Mouse (Mus musculus) heart, adult 9 months (tissue): Measurements from ENCODE around the gene Mrpl18.
"Not testable (repeated sequence)": the region's sequence is repeated elsewhere in the genome, so short reads cannot be mapped to it uniquely, and the experiment has no call there.

Experiments used
- DNase-seq, 2 experiments: peaks; one replicate each; pipeline ENCODE4 v3.0.0; 2022; ENCODE audit warnings: low spot score in 2 of 2

Gene Mrpl18

DNA sequence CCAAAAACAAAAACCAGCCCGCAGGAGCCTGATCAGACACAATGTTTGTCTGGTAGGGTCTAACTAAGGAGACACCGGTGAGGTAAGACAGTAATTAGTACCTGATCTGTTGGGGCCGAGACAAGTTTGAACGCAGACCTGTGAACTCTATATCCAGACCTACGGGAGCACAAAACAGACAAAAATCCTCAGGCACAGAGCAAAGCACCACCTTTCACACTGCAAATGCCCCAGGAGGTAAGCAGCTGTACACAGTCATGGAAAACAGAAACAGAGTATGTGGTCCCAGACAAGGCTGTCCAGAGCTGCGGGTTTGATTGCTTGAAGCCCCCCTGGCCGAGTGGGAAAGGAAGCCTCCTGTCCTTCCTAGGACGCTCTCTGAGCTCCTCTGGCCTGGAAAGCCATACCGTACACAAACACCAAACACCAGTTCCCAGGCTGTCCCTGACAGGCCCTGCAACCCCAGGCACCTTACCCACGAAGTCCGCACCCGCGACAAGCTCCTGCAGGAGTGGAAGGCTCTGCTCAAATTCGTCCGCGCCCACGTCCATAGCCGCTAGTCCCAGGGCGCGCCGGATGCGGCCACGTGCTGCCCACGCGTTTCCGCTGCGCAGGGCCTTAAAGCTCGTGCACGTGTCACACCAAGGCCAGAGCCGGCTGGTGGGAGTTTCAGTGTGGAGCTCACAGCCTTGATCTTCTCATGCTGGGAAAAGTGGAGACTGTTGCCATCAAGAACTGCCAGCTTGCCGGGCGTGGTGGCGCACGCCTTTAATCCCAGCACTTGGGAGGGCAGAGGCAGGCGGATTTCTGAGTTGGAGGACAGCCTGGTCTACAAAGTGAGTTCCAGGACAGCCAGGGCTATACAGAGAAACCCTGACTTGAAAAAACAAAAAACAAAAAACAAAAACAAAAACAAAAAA is 6.5 kb downstream of the Mrpl18 start, which contains the start of gene Pnldc1:
Pnldc1 (minus strand) TSS at position 870 of the 920 bp plus-strand sequence.
- no peak for DNase-seq

- DNase-seq, result no peak
Measured at GRCm38 (mm10) chr17:12906436-12906835, 9.7 kb downstream of the Mrpl18 start.

DNA sequence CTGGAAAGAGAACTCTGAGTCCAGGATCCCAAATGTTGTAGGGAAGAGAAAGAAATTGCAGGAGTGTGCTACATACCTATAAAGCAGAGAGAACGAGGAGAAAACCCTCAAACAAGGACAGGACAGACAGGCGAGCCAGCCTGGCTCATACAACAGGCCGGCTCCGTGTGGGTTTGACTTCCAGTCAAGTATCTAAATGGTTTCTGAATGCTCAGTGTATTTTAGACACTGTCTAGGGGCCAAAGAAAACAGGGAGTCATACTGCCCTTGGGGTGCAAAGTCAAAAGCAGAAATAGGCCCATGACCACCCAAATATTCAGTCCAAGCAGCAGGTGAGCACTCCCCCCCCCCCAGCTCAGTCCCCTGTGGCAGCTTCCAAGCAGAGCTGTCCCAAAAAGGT is 10.3 kb downstream of the Mrpl18 start:
- no peak for DNase-seq

GRCm38 (mm10) chr17:12904349-12904748 is 11.8 kb downstream of the Mrpl18 start:
- no peak for DNase-seq

DNA sequence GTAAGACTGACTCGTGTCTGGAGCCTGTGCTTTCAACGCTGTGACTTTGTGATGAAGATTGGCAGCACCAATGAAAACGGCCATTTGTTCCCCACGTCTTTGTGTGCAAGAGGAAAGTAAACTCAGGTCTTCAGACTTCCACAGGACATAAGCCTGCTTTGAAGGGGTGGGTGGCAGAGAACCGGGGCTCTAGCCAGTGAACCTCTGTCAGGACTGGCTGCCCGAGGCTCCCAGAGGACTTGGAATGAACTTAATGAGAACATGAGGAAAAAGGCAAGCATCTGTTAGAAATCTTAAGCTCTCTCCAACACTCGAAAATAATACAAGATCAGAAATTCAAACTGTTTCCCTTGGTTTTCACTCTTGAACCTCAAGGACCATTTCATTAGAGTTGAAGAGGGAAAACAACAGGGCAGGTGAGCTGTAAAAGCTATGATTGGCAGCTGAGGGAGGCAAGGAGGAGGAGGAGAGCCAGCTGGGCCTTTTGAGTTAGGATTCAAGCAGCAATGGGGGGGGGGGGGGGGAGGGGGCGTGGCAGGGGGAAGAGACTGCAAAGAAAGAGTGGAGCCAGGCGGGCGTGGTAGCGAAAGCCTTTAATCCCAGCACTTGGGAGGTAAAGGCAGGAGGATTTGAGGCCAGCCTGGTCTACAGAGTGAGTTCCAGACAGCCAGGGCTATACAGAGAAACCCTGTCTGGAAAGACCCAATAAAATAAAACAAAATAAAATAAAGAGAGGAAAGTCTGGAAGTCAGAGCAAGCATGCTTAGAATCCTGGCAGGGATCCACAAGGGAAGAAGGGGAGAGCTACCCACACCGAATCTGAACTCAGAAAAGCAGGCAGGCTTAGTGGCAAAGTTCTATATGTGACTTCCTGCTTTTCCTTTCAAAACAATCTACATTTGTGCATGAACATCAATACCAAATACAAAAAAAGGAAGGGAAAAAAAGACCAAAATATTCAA is 12.5 kb downstream of the Mrpl18 start:
- DNase-seq, result no peak

DNA sequence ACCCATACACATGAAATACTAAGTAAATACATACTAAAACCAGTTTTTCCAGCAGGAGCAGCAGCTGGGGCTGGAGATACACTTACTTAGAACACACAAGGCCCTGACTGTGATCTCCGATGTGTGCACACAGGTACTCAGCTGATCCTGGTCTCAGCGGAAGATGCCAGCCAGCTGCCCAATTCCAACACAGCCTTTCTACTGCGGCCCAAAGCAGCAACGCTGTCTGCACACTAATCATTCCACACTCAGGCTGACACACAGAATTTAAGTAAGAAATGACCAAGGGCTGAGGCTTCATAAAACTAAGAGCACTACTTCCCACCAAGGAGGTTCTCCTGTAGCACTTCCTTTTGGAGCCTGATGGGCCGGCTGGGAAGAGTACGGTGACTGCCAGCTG is 13.9 kb downstream of the Mrpl18 start:
- DNase-seq, result no peak

- DNase-seq, result not testable (repeated sequence)
Measured at GRCm38 (mm10) chr17:12898607-12899006, 17.5 kb downstream of the Mrpl18 start.

DNA sequence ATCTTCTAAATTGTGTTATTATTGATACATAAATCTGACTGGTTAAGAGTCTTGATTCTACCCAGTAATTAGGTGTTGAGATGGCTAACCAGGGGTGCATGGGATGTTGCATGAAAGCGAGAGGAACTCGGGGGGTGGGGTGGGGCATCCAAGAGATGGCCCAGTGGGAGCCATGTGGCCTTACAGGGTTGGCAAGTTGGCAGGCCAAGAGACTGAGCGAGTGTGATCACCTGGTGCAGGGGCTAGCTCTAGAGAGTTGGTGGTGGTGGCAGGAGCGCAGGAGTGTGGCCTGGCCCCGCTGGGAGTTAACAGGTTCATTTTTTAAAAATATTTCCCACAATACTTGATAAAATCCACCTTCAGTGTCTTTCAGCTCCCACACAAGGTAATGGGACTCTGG is 18.5 kb downstream of the Mrpl18 start:
- DNase-seq, result no peak

GRCm38 (mm10) chr17:12892033-12892432 is 24.1 kb downstream of the Mrpl18 start:
- no peak for DNase-seq

DNA sequence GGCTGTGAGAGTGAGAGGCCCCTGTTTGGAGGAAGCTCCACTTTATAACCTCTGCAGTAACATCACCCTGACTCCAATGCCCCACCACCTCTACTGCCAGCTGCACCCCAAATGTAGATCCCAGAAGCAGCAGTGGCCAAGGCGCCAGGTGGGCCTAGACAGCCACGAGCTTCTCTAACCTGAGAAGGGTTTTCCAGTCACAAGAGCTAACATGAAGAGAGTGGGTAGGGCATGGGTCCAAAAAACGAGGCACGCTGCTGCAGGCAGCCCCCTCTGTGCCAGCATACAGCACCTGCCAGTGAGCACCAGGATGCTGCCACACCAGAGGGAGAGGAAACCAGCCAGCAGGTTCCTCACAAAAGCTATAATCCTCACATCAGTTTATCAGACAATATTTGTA is 25.1 kb downstream of the Mrpl18 start:
- no peak for DNase-seq

GRCm38 (mm10) chr17:12887021-12887775 is 28.9 kb downstream of the Mrpl18 start:
- DNase-seq, result peak; percentile 18 to 50

- DNase-seq, result no peak
Measured at GRCm38 (mm10) chr17:12886620-12887019, 29.5 kb downstream of the Mrpl18 start.

DNA sequence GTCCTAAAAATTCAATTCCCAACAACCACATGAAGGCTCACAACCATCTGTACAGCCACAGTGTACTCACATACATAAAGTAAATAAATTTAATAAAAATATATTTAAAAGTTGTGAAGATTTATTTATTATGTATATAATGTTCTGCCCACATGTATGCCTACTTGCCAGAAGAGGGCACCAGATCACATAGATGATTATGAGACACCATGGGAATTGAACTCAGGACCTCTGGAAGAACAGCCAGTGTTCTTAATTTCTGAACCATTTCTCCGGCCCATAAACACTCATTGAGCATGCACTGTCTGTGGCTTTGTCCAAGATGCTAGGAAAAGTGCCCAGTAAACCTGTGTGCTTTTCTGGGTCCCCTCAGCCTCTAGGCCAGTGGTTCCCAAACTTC is 34.9 kb downstream of the Mrpl18 start:
- no peak for DNase-seq

DNA sequence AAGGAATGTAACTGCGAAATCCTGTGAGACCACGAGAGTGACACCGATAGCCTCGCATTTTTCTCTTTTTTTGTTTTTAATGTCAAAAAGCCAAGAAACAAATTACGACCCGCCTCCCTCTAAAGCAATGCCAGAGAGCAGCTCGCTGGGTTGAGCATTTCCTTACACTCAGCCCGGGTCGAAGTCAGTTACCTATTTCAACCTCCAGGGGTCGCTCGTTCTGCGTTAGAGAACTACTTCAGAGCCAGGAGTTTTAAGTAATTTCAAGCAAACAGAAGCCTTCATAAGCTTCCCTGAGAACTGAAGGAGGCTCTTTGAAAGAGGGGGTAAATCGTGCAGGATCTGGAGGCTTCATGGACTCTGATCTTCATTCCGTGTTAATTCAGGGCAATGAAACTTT is 36.0 kb downstream of the Mrpl18 start:
- DNase-seq, result peak; percentile 68 to 82

DNA sequence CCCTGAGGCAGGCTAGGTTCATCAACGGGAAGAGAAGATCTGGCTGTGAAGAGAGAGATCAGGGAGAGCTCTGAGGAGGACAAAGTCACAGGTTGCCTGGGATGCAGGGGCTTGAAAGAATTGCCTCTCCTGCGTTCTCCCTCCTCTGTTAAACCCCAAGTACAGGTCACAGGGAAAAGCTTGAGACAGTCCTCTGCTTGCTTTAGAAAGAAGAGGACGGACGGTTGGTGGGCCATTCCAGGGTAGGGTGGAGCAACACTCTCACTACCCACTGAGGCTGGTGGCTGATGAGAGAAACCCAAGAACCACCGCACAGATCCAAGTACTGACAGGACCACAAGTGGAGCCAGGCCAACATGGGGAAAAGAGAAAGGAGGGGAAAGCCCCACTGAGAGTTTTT is 40.4 kb downstream of the Mrpl18 start, which contains the start of gene Mrgprh:
Mrgprh (plus strand) TSS at position 301 of the 400 bp plus-strand sequence.
- no peak for DNase-seq

DNA sequence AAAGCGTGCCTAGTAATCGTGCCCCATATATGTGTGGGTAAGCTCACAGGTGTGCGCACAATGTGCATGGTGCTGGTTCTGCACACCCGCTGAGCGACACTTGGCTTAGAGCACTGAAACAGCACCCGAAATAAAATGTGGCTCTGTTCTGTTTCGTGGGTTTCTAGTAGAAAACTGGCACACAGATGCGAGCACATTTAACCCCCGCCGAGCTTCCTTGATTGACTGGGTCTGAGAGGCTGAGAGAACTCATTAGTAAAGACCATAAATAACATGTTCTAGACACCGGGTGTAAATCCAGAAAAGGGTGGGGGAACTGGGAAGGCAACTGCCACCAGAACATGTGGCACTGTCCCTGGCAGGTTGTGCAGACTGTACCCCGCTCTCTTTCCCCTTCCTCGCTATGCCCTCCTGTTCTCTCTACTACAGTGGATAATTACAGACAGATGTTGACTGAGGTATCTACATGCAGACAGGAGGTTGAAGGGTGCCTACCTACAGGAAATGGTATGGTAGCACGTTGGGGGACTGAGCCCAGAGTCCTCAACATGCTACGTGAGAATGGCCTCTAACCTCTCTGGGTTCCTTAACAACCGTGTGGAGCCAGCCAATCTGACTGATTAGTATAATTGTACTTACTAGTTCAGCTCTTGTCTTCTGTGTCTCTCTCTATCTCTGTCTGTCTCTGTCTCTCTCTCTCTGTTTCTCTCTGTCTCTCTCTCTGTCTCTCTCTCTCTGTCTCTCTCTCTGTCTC is 43.7 kb downstream of the Mrpl18 start:
- DNase-seq, result no peak

DNA sequence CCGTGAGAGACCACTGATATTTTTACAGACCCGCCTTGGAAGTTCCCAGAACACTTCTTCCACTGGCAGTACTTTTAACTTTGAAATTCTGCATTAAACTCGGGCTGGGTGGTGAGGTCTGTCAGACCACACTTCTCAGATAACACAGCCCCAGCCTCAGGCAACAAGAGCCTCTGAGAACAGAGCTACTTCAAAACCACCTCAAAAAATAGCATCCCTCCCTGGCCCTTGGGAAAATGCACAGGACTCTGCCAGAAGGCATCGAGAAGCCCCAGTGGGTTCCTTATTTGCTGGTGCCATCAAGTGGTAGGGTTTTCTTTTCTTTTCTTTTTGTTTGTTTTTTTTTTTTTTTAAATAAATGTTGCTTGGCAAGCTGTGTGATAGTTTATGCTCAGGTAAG is 47.5 kb downstream of the Mrpl18 start:
- no peak for DNase-seq

DNA sequence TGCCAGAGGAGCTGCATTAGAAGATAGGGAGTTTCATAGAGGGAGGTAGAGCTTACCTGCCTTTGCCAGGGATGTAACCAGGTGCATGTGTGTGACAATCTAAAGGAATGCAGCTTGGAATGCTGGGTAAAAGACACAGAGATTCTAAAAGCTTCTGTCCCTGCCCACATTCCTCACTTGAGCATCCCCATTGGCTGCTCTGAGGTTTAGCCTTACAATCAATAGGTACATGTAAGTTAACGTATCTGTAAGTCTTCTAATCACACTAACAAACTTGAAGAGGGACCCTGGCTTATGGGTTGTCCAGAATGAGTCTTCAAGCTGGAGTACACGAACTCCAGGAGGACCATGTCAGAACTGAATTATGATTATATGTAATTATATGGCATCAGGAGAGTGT is 48.1 kb downstream of the Mrpl18 start, which contains the start of gene Mas1:
Mas1 (minus strand) TSS at position 101 of the 400 bp plus-strand sequence.
- no peak for DNase-seq

DNA sequence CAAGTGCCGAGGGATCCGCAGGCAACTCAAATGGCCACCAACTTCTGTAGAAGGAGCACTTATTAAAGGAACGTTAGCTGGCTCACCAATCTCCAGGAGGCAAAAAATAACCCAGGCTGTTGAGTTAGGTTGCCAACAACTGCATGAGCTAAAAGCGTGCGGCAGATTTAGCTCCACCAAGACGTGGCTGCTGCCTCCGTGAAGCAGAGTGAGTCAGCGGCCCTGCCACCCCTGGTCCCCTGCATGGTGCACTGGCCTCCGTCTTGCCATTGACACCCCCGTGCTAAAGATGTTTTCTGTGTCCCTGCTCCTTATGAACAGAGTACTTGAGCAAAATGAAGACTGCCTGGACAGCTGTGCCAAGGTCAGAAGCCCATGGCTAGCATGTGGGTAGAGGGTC is 49.3 kb downstream of the Mrpl18 start:
- DNase-seq, result peak; percentile 27 to 54

- no peak for DNase-seq
Measured at GRCm38 (mm10) chr17:12865407-12865806, 50.7 kb downstream of the Mrpl18 start.

DNA sequence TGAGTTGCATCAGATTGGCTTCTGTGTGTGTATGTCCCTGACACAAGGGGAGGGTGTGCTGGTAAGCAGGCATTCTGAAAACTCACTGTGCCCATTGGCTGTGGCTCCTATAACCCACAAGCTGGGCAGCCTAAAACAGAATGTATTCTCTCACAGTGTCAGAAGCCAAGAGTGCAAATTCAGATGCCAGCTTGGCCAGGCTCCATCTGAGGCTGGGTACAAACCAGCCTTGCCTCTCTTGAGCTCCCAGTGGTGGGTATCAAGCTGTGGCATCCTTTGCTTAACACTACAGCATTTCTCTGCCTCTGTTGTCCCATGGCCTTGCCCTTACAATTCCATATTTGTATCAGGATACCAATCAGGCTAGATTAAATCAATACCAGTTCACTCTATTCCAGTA is 52.0 kb downstream of the Mrpl18 start:
- DNase-seq, result no peak
